Mouse (Mus musculus) embryo, embryonic 11.5 days (tissue): ENCODE data around the gene Cmas.

Experiments
- DNase-seq: peaks from one replicate; pipeline ENCODE4 v3.0.0-alpha.2; 2012; ENCODE audit warnings: low read depth, low spot score

Gene Cmas

GRCm38 (mm10) chr6:142792241-142792968 lies 35.9 kb downstream of the Cmas start:
- DNase-seq, result no peak

DNA sequence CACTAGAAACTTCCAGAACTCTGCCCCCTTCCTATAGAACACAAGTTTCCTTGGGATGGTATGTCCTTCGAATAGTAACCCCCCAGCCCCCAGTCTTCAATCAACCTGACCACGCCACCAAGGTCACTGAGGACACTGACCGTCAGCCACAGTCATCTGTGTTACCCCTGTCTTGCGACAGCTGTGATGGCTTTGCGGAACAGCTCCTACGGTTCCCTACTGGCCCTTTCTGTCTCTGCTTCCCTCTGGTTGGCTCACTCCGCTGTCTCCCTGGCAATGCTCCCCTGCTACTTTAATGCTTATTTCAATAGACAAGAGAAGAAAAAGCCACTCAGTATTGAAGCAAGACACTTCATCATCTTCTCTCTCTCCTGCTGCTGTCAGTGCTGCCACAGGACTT lies 37.0 kb downstream of the Cmas start:
- DNase-seq, result no peak

DNA sequence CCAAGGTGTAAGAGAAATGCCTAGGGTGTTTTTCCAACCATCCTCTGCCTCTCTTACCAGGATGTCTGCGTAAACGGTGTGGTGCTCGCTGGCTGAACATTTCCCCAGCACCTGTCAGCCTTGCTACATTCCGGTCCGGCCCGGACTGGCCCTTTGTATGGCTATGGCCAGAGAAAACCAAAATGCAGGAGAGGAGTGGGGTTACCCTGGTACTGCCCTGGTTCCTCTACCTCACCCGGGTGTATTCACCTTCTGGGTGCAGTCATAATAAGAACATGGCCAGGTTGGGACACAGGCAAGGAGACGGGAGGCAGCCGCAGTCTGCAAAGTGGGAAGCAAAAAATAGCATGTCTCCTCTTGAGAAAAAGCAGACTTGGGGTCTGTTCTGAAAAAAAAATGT lies 38.6 kb downstream of the Cmas start:
- DNase-seq, result no peak

GRCm38 (mm10) chr6:142795655-142796441 lies 39.4 kb downstream of the Cmas start:
- no peak for DNase-seq

DNA sequence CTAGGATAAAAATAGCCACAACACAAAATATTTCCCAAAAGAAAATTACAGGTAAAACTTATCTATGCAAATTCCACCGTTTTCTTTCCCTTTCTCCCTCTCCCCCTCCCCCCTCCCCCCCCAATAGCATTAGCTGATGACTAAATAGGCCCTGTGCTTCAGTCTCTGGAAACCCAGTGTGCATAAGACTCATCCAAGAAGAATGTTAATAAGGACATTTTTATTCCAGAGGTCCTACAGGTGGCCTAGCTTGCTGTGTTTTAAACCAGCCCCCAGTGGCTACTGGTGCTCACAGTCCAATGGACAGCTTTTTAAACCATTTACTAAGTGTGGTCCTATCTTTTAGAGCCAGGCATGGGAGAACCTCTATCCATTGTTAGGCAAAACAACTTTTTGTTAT lies 41.5 kb downstream of the Cmas start:
- no peak for DNase-seq

- DNase-seq, result no peak
Measured at GRCm38 (mm10) chr6:142798837-142799236, 42.4 kb downstream of the Cmas start.

DNA sequence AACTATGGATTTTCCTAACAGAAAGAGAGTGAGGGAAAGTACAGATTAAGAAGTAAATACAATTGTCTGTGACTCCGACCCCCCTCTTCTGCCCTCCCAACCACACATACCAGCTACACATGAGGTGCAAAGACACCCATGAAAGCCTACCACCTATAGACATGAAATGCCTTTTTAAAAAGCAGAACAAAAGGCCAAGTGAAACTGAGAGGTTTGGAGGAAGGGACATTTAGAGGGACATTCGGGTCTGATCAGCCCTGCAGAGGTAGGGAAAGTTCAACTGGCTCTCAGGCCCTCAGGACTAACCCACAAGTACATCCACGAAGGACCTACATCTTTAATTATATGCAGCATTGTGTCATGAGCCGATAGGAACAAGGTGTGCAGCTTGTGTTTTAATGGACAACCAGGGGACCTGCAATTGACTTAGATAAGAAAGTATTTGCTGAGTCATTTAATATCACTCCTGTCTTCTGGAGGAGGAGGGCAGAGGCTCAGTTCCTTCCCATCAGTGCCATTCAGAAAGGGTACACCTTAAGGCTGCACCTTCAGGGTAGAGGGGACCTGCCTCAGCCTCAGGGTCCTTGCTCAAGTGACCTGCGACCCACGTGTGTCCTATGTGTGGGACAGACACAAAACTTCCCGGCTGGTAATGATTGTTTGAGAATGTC lies 43.4 kb downstream of the Cmas start:
- DNase-seq, result no peak

- no peak for DNase-seq
Measured at GRCm38 (mm10) chr6:142801687-142802086, 45.2 kb downstream of the Cmas start.

- no peak for DNase-seq
Measured at GRCm38 (mm10) chr6:142802617-142803525, 46.4 kb downstream of the Cmas start.

DNA sequence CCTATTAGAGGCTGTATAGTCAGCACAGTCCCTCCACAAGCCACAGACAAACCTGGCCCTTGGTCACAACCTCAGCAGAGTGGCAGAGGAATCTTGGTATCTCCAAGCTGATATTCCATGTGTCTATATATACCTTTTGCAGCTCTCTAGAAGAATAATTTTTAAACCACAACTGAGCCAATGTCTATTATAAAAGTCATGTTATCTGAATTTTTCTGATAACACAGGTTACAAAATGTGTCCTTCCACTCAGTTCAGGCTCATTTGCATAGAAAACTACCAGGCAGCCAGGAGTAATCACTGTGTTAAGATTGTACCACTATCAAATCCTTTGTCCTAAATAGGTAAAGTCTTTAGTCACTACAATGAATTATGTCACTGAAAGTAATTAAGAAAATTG lies 47.9 kb downstream of the Cmas start, which contains the start of gene Sult6b2:
Gene Sult6b2, minus strand, starts transcription at position 101 of the 400 bp plus-strand sequence.
- DNase-seq, result no peak

- DNase-seq, result no peak
Measured at GRCm38 (mm10) chr6:142806326-142806725, 49.8 kb downstream of the Cmas start.

GRCm38 (mm10) chr6:142809373-142810098 lies 53.0 kb downstream of the Cmas start:
- DNase-seq, result no peak

DNA sequence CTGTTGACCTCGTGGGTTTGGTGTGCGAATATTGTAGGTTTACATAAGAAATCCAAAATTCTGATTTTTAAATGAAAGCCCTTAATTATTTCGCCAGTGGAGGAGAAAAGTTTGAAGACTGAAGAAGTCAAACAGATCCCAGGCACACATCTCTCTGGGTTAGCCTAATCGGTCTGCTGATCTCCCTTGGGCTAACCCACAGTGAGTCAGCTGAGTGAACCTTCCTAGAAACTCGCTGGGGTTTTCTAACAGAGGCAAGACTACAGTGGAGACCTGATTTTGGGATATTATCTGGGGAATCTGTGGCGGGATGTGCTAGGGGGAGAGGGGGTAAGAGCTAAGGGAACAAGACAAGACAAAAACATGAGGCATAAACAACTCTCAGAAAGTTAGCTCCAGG lies 53.8 kb downstream of the Cmas start:
- DNase-seq, result no peak

GRCm38 (mm10) chr6:142812969-142813368 lies 56.5 kb downstream of the Cmas start:
- no peak for DNase-seq

- no peak for DNase-seq
Measured at GRCm38 (mm10) chr6:142814011-142814410, 57.5 kb downstream of the Cmas start.

- peak; percentile 84 for DNase-seq
Measured at GRCm38 (mm10) chr6:142814495-142814921, 58.0 kb downstream of the Cmas start.

GRCm38 (mm10) chr6:142815513-142815912 lies 59.0 kb downstream of the Cmas start:
- DNase-seq, result no peak

DNA sequence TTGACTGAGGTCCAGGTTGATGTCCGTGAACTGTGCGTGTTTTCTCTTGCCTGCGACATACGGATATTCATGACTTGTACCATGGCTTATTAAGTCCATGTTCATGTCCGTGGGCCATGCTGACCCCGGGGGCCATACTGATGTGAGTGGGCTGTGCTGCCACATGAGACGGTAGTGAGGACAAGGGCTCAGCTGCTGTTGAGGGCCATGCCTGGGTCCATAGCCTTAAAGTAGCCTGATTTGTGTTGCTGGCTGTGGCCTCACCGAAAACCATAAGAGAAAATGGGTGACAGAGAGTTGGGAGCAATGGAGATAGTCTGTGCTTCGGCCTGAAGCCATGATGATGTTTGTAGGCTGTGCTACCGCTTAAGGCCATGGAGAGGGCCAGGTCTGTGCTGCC lies 61.8 kb downstream of the Cmas start:
- no peak for DNase-seq

- DNase-seq, result no peak
Measured at GRCm38 (mm10) chr6:142823008-142823787, 66.7 kb downstream of the Cmas start.
